Mouse (Mus musculus): ENCODE measurements around the gene Med10. TPM values are rescaled to one million over a fixed set of nuclear protein-coding genes. Genes with fewer than 3 reads are reported as not detected.
A peak's percentile ranks its signal among the peaks of the same experiment; 100 is the strongest.

Med10 gene
- polyA plus RNA-seq, 1 experiment from 2014 or later = 171 TPM

- ATAC-seq (ENCODE audit: low FRiP score) = no peak
Measured at GRCm38 (mm10) chr13:69794808-69795207, 7.4 kb upstream of the Med10 start.

GRCm38 (mm10) chr13:69809681-69810611 lies 7.8 kb downstream of the Med10 start:
- peak; percentile 96 for ATAC-seq (ENCODE audit: low FRiP score)
- Histone ChIP-seq H3K27me3 (no peaks in the 10 kb centered on the region), H3K4me2 (replicated peaks) (peak overlapping the region; percentile 98), H3K27ac (no peak overlapping the region), H3K9me3 (replicated peaks) (no peaks in the 10 kb centered on the region), H3K4me1 (peaks cover 11% of the 10 kb centered on the region), H3K4me3 (peak overlapping the region; percentile 66), H3K36me3 (peaks cover 30% of the 10 kb centered on the region), H3K9ac (peak overlapping the region; percentile 78)
- under 1% methylated on average over 55 of the region's 55 CpGs for WGBS

More at GRCm38 (mm10) chr13:69794808-69795207, 7.4 kb upstream of the Med10 start:
- no peaks in the 10 kb centered on the region for H3K36me3 ChIP-seq
- no peaks in the 10 kb centered on the region for H3K9me3 ChIP-seq (replicated peaks)
- no peak overlapping the region for H3K4me3 ChIP-seq
- 0 out of 2 replicates have a peak, but pooled peaks cover 4% of the 10 kb centered on the region for H3K4me1 ChIP-seq
- H3K27me3 ChIP-seq = no peaks in the 10 kb centered on the region
- 66% methylated on average over 7 of the region's 7 CpGs for WGBS
- H3K4me2 ChIP-seq (replicated peaks) = no peak overlapping the region
- H3K27ac ChIP-seq = no peak overlapping the region
- H3K9ac ChIP-seq = no peak overlapping the region

GRCm38 (mm10) chr13:69810936-69811680 lies 8.9 kb downstream of the Med10 start:
- Histone ChIP-seq H3K9ac (peak overlapping the region; percentile 78; the same call in 1 of the 2 replicates), H3K4me1 (peaks cover 11% of the 10 kb centered on the region), H3K36me3 (peaks cover 39% of the 10 kb centered on the region), H3K27me3 (no peaks in the 10 kb centered on the region), H3K4me2 (replicated peaks) (peak overlapping the region; percentile 98), H3K9me3 (replicated peaks) (no peaks in the 10 kb centered on the region), H3K27ac (no peak overlapping the region), H3K4me3 (peak overlapping the region; percentile 66)
- WGBS = 92% methylated on average over 14 of the region's 14 CpGs
- no peak for ATAC-seq (ENCODE audit: low FRiP score)

GRCm38 (mm10) chr13:69813870-69814269 lies 11.7 kb downstream of the Med10 start:
- Histone ChIP-seq H3K27ac (no peak overlapping the region), H3K9me3 (replicated peaks) (no peaks in the 10 kb centered on the region), H3K4me2 (replicated peaks) (no peak overlapping the region), H3K4me1 (peaks cover 11% of the 10 kb centered on the region), H3K36me3 (peaks cover 52% of the 10 kb centered on the region), H3K27me3 (no peaks in the 10 kb centered on the region), H3K9ac (no peak overlapping the region), H3K4me3 (no peak overlapping the region)
- WGBS = 94% methylated on average over 5 of the region's 5 CpGs
- ATAC-seq (ENCODE audit: low FRiP score) = no peak

GRCm38 (mm10) chr13:69818306-69818705 lies 16.1 kb downstream of the Med10 start:
- Histone ChIP-seq H3K9me3 (replicated peaks) (no peaks in the 10 kb centered on the region), H3K4me2 (replicated peaks) (no peak overlapping the region), H3K36me3 (peaks cover 39% of the 10 kb centered on the region), H3K9ac (no peak overlapping the region), H3K4me1 (0 out of 2 replicates have a peak, but pooled peaks cover under 1% of the 10 kb centered on the region), H3K4me3 (no peak overlapping the region), H3K27ac (no peak overlapping the region), H3K27me3 (no peaks in the 10 kb centered on the region; the same call in 1 of the 2 replicates)
- no peak for ATAC-seq (ENCODE audit: low FRiP score)
- 93% methylated on average over 4 of the region's 4 CpGs for WGBS

GRCm38 (mm10) chr13:69821169-69821822 lies 19.1 kb downstream of the Med10 start:
- no peaks in the 10 kb centered on the region for H3K9me3 ChIP-seq (replicated peaks)
- H3K4me1 ChIP-seq = peaks cover 17% of the 10 kb centered on the region
- H3K27me3 ChIP-seq = no peaks in the 10 kb centered on the region; the same call in 1 of the 2 replicates
- no peak for ATAC-seq (ENCODE audit: low FRiP score)
- H3K4me3 ChIP-seq = no peak overlapping the region
- peaks cover 12% of the 10 kb centered on the region for H3K36me3 ChIP-seq
- 64% methylated on average over 3 of the region's 3 CpGs for WGBS
- H3K27ac ChIP-seq = no peak overlapping the region
- H3K4me2 ChIP-seq (replicated peaks) = no peak overlapping the region
- no peak overlapping the region for H3K9ac ChIP-seq

GRCm38 (mm10) chr13:69823920-69824637 lies 21.9 kb downstream of the Med10 start:
- Histone ChIP-seq H3K9ac (no peak overlapping the region), H3K4me2 (replicated peaks) (no peak overlapping the region), H3K4me1 (peaks cover 17% of the 10 kb centered on the region), H3K27me3 (no peaks in the 10 kb centered on the region; the same call in 1 of the 2 replicates), H3K9me3 (replicated peaks) (no peaks in the 10 kb centered on the region), H3K36me3 (no peaks in the 10 kb centered on the region), H3K27ac (peak overlapping the region; percentile 71), H3K4me3 (no peak overlapping the region)
- ATAC-seq (ENCODE audit: low FRiP score) = peak; percentile 62
- 59% methylated on average over 19 of the region's 19 CpGs for WGBS

GRCm38 (mm10) chr13:69825396-69826095 lies 23.4 kb downstream of the Med10 start:
- Histone ChIP-seq H3K27ac (no peak overlapping the region), H3K9ac (no peak overlapping the region), H3K27me3 (no peaks in the 10 kb centered on the region; the same call in 1 of the 2 replicates), H3K9me3 (replicated peaks) (no peaks in the 10 kb centered on the region), H3K4me3 (no peak overlapping the region), H3K4me2 (replicated peaks) (no peak overlapping the region), H3K4me1 (peaks cover 17% of the 10 kb centered on the region), H3K36me3 (no peaks in the 10 kb centered on the region)
- 41% methylated on average over 8 of the region's 8 CpGs for WGBS
- ATAC-seq (ENCODE audit: low FRiP score) = 0 out of 2 replicates have a peak, but pooled peaks have one; percentile 13

GRCm38 (mm10) chr13:69830606-69831005 lies 28.4 kb downstream of the Med10 start:
- peaks cover 3% of the 10 kb centered on the region for H3K4me1 ChIP-seq
- H3K9me3 ChIP-seq (replicated peaks) = no peaks in the 10 kb centered on the region
- no peak overlapping the region for H3K27ac ChIP-seq
- H3K36me3 ChIP-seq = no peaks in the 10 kb centered on the region
- ATAC-seq (ENCODE audit: low FRiP score) = no peak
- H3K9ac ChIP-seq = no peak overlapping the region
- H3K4me3 ChIP-seq = no peak overlapping the region
- H3K27me3 ChIP-seq = no peaks in the 10 kb centered on the region
- WGBS = 95% methylated on average over 8 of the region's 8 CpGs
- H3K4me2 ChIP-seq (replicated peaks) = no peak overlapping the region

- WGBS = 90% methylated on average over 9 of the region's 9 CpGs
- no peak for ATAC-seq (ENCODE audit: low FRiP score)
Measured at GRCm38 (mm10) chr13:69832578-69832977, 30.4 kb downstream of the Med10 start.

GRCm38 (mm10) chr13:69833416-69833815 lies 31.2 kb downstream of the Med10 start:
- Histone ChIP-seq H3K4me2 (replicated peaks) (no peak overlapping the region), H3K9ac (no peak overlapping the region), H3K36me3 (no peaks in the 10 kb centered on the region), H3K4me1 (no peaks in the 10 kb centered on the region), H3K4me3 (no peak overlapping the region), H3K9me3 (replicated peaks) (no peaks in the 10 kb centered on the region), H3K27ac (no peak overlapping the region), H3K27me3 (no peaks in the 10 kb centered on the region)
- no peak for ATAC-seq (ENCODE audit: low FRiP score)
- WGBS = 89% methylated on average over 11 of the region's 11 CpGs

More at GRCm38 (mm10) chr13:69832578-69832977, 30.4 kb downstream of the Med10 start:
- H3K27me3 ChIP-seq = no peaks in the 10 kb centered on the region
- H3K4me1 ChIP-seq = no peaks in the 10 kb centered on the region
- H3K9me3 ChIP-seq (replicated peaks) = no peaks in the 10 kb centered on the region
- no peak overlapping the region for H3K9ac ChIP-seq
- H3K4me2 ChIP-seq (replicated peaks) = no peak overlapping the region
- H3K36me3 ChIP-seq = no peaks in the 10 kb centered on the region
- no peak overlapping the region for H3K4me3 ChIP-seq
- no peak overlapping the region for H3K27ac ChIP-seq
